Mouse (Mus musculus) heart, adult 2 months (tissue): Measurements from ENCODE around the gene Slc9b2. TPM values are rescaled to one million over a fixed set of nuclear protein-coding genes. Genes with fewer than 3 reads are reported as not detected.

Experiments used
- DNase-seq, 2 experiments: peaks; one replicate each; pipeline ENCODE4 v3.0.0; 2021
- H3K27ac ChIP-seq: fragments of 200-600 bp; 2 replicates; pipeline ENCODE4 v1.8.1; 2022
- H3K27me3 ChIP-seq: fragments of 200-500 bp; 2 replicates; pipeline ENCODE4 v1.6.1; 2012; ENCODE audit warnings: mild to moderate bottlenecking, low read length, inconsistent platforms, mixed read lengths; ENCODE audit not compliant: control insufficient read depth, insufficient read depth
- H3K36me3 ChIP-seq: fragments of 200-500 bp; 2 replicates; pipeline ENCODE4 v1.6.1; 2012; ENCODE audit warnings: low read length, inconsistent platforms; ENCODE audit not compliant: control insufficient read depth, insufficient read depth
- H3K4me1 ChIP-seq: fragments of 200-500 bp; 2 replicates; pipeline ENCODE4 v1.6.1; 2011; ENCODE audit warnings: low read length; ENCODE audit not compliant: control insufficient read depth, insufficient read depth
- H3K4me3 ChIP-seq: fragments of 200-600 bp; 2 replicates; pipeline ENCODE4 v1.8.1; 2022
- H3K79me2 ChIP-seq: fragments of 200-500 bp; replicated peaks from 2 replicates; pipeline ENCODE4 v1.6.1; 2012; ENCODE audit warnings: mild to moderate bottlenecking, inconsistent platforms, low read length, moderate library complexity, mixed read lengths; ENCODE audit not compliant: control insufficient read depth, insufficient read depth
- H3K9ac ChIP-seq: fragments of 200-500 bp; 2 replicates; pipeline ENCODE4 v1.6.1; 2012; ENCODE audit warnings: low read depth, mild to moderate bottlenecking, control low read depth, inconsistent platforms, low read length, mixed read lengths
- CTCF ChIP-seq: fragments of 200-600 bp; IDR thresholded peaks from 2 replicates; pipeline ENCODE4 v1.8.1; 2022; ENCODE audit warnings: antibody characterized with exemption, mild to moderate bottlenecking, moderate library complexity
- EP300 ChIP-seq: fragments of 200-500 bp; IDR thresholded peaks from 2 replicates; pipeline ENCODE4 v1.6.1; 2011; ENCODE audit warnings: low read depth, low read length, control low read depth; ENCODE audit not compliant: insufficient read depth
- POLR2A ChIP-seq: fragments of 200-500 bp; IDR thresholded peaks from 2 replicates; pipeline ENCODE4 v1.6.1; 2011; ENCODE audit warnings: mild to moderate bottlenecking, low read depth, low read length, control low read depth; ENCODE audit not compliant: insufficient read depth
- WGBS: fragments of 180-500 bp; shearing (Covaris S2); methylation state at CpG from one replicate; pipeline ENCODE4 v1.1.7; 2018; 5-methylcytosine and 5-hydroxymethylcytosine counted together
- intact Hi-C: fragments of 180-260 bp; cut with DNase I; formaldehyde crosslinking; loops from one replicate; pipeline ENCODE4 v1.15.1; 2025
- polyA plus RNA-seq: library from polyadenylated mRNA; depleted of rRNA; stranded (reverse); fragments of >200 nt; gene quantifications from 2 replicates; pipeline ENCODE4 v1.2.3, GENCODE M21; 2012; rRNA removed
- total RNA-seq, 2 experiments: library from RNA; stranded (reverse); gene quantifications; 2 replicates each; pipeline ENCODE4 v1.2.3; 2021

The Slc9b2 gene
- total and polyA plus RNA-seq, 3 experiments = 0.10 to 0.44 (median 0.20) TPM

DNA sequence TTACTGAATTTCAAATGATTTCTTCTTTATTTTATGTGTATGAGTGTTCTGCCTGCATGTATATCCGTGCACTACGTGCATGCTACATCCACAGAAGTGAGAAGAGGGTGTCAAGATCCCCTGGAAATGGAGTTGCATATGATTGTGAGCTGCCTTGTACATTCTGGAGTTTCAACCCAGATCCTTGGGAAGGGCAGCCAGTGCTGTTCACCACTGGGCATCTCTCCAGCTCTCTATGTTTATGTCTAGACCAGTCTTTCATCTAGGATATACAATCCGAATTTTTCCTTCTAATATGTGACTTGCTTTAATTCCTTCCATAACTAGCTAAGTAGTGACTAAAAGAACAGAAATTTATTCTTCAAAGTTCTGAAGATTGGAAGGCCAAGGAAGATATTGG is 68.3 kb downstream of the Slc9b2 start:
- H3K4me1 ChIP-seq = no peaks in the 10 kb centered on the region
- H3K79me2 ChIP-seq = no peaks in the 10 kb centered on the region
- WGBS = 81% methylated on average over 3 of the region's 3 CpGs
- intact Hi-C loops = no loop called here
- H3K36me3 ChIP-seq = no peaks in the 10 kb centered on the region
- H3K4me3 ChIP-seq = no peak overlapping the region
- H3K9ac ChIP-seq = no peak overlapping the region
- TF ChIP-seq CTCF (no peak), POLR2A (no peak), EP300 (no peak)
- no peaks in the 10 kb centered on the region for H3K27me3 ChIP-seq
- H3K27ac ChIP-seq = no peak overlapping the region
- DNase-seq = no peak

DNA sequence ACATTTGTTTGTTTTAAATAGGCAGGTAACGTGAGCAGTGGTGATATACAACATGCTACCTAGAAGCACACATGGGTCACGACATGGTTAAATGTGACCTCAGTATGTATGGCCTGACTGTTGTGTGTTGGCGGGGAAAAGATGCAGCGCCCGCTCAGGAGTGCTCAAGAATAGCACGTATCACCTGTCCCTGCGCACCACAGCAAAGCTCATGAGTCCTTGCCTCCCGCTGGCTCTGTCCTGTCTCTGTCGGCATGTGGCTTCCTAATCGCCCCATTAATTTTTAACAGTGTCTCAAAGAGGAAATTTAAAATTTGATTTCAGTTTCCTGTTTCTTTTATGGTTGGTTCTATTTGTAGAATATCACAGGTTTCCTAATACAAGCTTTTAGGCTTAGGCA is 69.9 kb downstream of the Slc9b2 start:
- no peaks in the 10 kb centered on the region for H3K4me1 ChIP-seq
- WGBS = 80% methylated on average over 10 of the region's 10 CpGs
- no peak overlapping the region for H3K9ac ChIP-seq
- H3K27ac ChIP-seq = no peak overlapping the region
- no peaks in the 10 kb centered on the region for H3K36me3 ChIP-seq
- no peak overlapping the region for H3K4me3 ChIP-seq
- H3K79me2 ChIP-seq = no peaks in the 10 kb centered on the region
- no peaks in the 10 kb centered on the region for H3K27me3 ChIP-seq
- DNase-seq = no peak
- intact Hi-C loops = no loop called here
- no peak for TF ChIP-seq POLR2A

DNA sequence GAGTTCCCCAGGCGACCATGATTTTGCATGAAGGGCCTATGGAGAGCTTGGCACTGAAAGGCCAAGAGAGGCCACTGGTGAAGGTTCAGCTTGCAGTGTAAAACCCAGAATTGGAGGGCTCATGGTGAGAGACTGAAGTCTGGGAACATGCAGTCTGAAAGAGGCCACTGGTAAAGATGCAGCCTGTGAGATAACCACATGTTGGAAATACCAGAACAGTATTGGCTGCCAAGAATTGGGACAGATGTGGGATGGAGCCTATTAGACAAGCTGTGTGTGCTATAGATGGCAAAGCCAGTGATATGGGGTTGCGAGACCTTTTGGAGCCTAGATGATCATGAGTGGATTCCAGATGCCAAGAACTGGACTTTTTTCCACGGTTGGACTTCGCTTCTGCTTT is 72.4 kb downstream of the Slc9b2 start:
- no peaks in the 10 kb centered on the region for H3K27me3 ChIP-seq
- H3K79me2 ChIP-seq = no peaks in the 10 kb centered on the region
- no peak overlapping the region for H3K27ac ChIP-seq
- no peaks in the 10 kb centered on the region for H3K4me1 ChIP-seq
- DNase-seq = no peak
- 86% methylated on average over 4 of the region's 4 CpGs for WGBS
- no peak overlapping the region for H3K9ac ChIP-seq
- TF ChIP-seq POLR2A (no peak), CTCF (no peak), EP300 (no peak)
- no peak overlapping the region for H3K4me3 ChIP-seq
- H3K36me3 ChIP-seq = no peaks in the 10 kb centered on the region
- intact Hi-C loops = no loop called here

DNA sequence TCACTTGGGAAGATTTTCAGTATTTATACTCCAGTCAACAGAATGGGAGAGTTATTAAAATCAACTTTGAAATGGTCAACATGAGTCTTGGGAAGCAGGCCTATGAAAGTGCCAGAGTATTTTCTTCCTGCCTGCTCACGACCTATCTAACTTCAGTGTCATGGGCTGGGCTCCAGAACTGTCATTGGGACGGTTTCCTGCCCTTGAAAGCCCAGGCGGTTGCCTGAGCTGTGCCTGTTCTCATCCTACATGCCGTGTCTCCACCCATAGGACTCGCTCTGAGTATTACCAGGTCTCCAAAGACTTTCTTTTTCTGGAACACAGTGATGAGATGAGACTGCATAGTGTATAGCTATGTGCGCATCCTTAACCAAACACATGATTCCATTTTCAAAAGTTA is 85.7 kb downstream of the Slc9b2 start:
- WGBS = 29% methylated on average over 6 of the region's 6 CpGs
- no peak for TF ChIP-seq CTCF
- TF ChIP-seq EP300 = no peak
- no peak for TF ChIP-seq POLR2A

More for the DNA sequence above, 85.7 kb downstream of the Slc9b2 start:
- intact Hi-C loops = no loop called here
- Histone ChIP-seq H3K27me3 (no peaks in the 10 kb centered on the region), H3K36me3 (no peaks in the 10 kb centered on the region), H3K4me3 (no peak overlapping the region), H3K4me1 (no peaks in the 10 kb centered on the region; the same call in 1 of the 2 replicates), H3K27ac (no peak overlapping the region), H3K9ac (no peak overlapping the region), H3K79me2 (no peaks in the 10 kb centered on the region)
- DNase-seq = no peak

Other genes starting within 250 kb of the Slc9b2 start
- gene Cenpe, start 95.2 kb upstream of the Slc9b2 start, total RNA-seq = under 1 TPM; 0.84 TPM
- 0.12 and 0.18 TPM in 2 replicates for gene Cenpe, start 95.2 kb upstream of the Slc9b2 start, polyA plus RNA-seq
- gene Bdh2, start 26.5 kb upstream of the Slc9b2 start, total RNA-seq = 1 to 10 TPM; 3.3 to 4.8 TPM
- gene Bdh2, start 26.5 kb upstream of the Slc9b2 start, polyA plus RNA-seq = 0.91 and 1.6 TPM in 2 replicates
- gene Slc9b1, start 40.3 kb downstream of the Slc9b2 start, total RNA-seq = under 1 TPM in 1 of 2 experiments, not detected in 1; 0.29 TPM
- 0.04 TPM in 1 of 2 replicates, not detected in the other for gene Slc9b1, start 40.3 kb downstream of the Slc9b2 start, polyA plus RNA-seq
- 10 to 100 TPM; 47.1 to 55.0 TPM for gene Cisd2, start 116.2 kb downstream of the Slc9b2 start, total RNA-seq
- gene Cisd2, start 116.2 kb downstream of the Slc9b2 start, polyA plus RNA-seq = 20.6 and 31.4 TPM in 2 replicates
- 100 to 1,000 TPM; 357 to 416 TPM for gene Ube2d3, start 130.4 kb downstream of the Slc9b2 start, total RNA-seq
- gene Ube2d3, start 130.4 kb downstream of the Slc9b2 start, polyA plus RNA-seq = 285 and 532 TPM in 2 replicates
- gene Manba, start 177.9 kb downstream of the Slc9b2 start, total RNA-seq = 10 to 100 TPM; 15.7 to 16.4 TPM
- gene Manba, start 177.9 kb downstream of the Slc9b2 start, polyA plus RNA-seq = 8.2 and 13.3 TPM in 2 replicates